Mouse (Mus musculus) embryonic facial prominence, embryonic 15.5 days (tissue): Measurements from ENCODE around the gene Enthd1. TPM values are rescaled to one million over a fixed set of nuclear protein-coding genes. Genes with fewer than 3 reads are reported as not detected.
"Not testable (repeated sequence)": the region's sequence is repeated elsewhere in the genome, so short reads cannot be mapped to it uniquely, and the experiment has no call there.

Experiments used
- ATAC-seq: fragments of 200-750 bp; cut with Nextera tagmentation; 2 replicates; pipeline ENCODE4 v1.8.0; 2017; ENCODE audit warnings: low read depth, moderate TSS enrichment; ENCODE audit not compliant: insufficient number of reproducible peaks, low FRiP score, low TSS enrichment
- H3K27ac ChIP-seq: fragments of 300-500 bp; sonication (generic); replicated peaks from 2 replicates; pipeline ENCODE4 v1.5.1; 2015; ENCODE audit warnings: mild to moderate bottlenecking, inconsistent platforms
- H3K27me3 ChIP-seq: fragments of 300-500 bp; sonication (generic); 2 replicates; pipeline ENCODE4 v1.6.1; 2015; ENCODE audit warnings: inconsistent platforms
- H3K36me3 ChIP-seq: fragments of 300-500 bp; sonication (generic); 2 replicates; pipeline ENCODE4 v1.6.1; 2015; ENCODE audit warnings: mild to moderate bottlenecking, inconsistent platforms
- H3K4me1 ChIP-seq: fragments of 300-500 bp; sonication (generic); 2 replicates; pipeline ENCODE4 v1.6.1; 2015; ENCODE audit warnings: inconsistent platforms
- H3K4me2 ChIP-seq: fragments of 300-500 bp; sonication (generic); replicated peaks from 2 replicates; pipeline ENCODE4 v1.6.1; 2015; ENCODE audit warnings: mild to moderate bottlenecking, inconsistent platforms
- H3K4me3 ChIP-seq: fragments of 300-500 bp; sonication (generic); replicated peaks from 2 replicates; pipeline ENCODE4 v1.5.1; 2015; ENCODE audit warnings: mild to moderate bottlenecking, inconsistent platforms
- H3K9ac ChIP-seq: fragments of 300-500 bp; sonication (generic); 2 replicates; pipeline ENCODE4 v1.6.1; 2015; ENCODE audit warnings: inconsistent platforms
- H3K9me3 ChIP-seq: fragments of 300-500 bp; sonication (generic); replicated peaks from 2 replicates; pipeline ENCODE4 v1.6.1; 2016; ENCODE audit warnings: inconsistent platforms
- WGBS: fragments of 180-500 bp; shearing (Covaris S2); methylation state at CpG from one replicate; pipeline ENCODE4 v1.1.7; 2015; 5-methylcytosine and 5-hydroxymethylcytosine counted together
- polyA plus RNA-seq: library from polyadenylated mRNA; unstranded; fragments of >200 nt; fragmentation: Nextera tagmentation; extraction: Ambion mirVana; gene quantifications from 2 replicates; pipeline ENCODE4 v1.2.1, GENCODE M21; 2015

Gene Enthd1
- polyA plus RNA-seq, 1 experiment from 2014 or later = not detected

GRCm38 (mm10) chr15:80592737-80593136 lies 27.8 kb upstream of the Enthd1 start:
- Histone ChIP-seq H3K36me3 (no peaks in the 10 kb centered on the region), H3K4me2 (no peak overlapping the region), H3K9me3 (no peaks in the 10 kb centered on the region), H3K9ac (no peak overlapping the region), H3K4me3 (no peak overlapping the region), H3K27ac (no peak overlapping the region), H3K4me1 (0 out of 2 replicates have a peak, but pooled peaks cover 11% of the 10 kb centered on the region), H3K27me3 (no peaks in the 10 kb centered on the region; the same call in 1 of the 2 replicates)
- no peak for ATAC-seq
- WGBS = 68% methylated on average over 6 of the region's 6 CpGs

GRCm38 (mm10) chr15:80590641-80591040 lies 25.7 kb upstream of the Enthd1 start:
- no peak overlapping the region for H3K4me2 ChIP-seq
- no peak overlapping the region for H3K4me3 ChIP-seq
- H3K4me1 ChIP-seq = 0 out of 2 replicates have a peak, but pooled peaks cover 4% of the 10 kb centered on the region
- no peak for ATAC-seq
- WGBS = 85% methylated on average over 5 of the region's 5 CpGs
- H3K36me3 ChIP-seq = no peaks in the 10 kb centered on the region
- no peak overlapping the region for H3K27ac ChIP-seq
- no peak overlapping the region for H3K9ac ChIP-seq
- no peaks in the 10 kb centered on the region for H3K9me3 ChIP-seq
- H3K27me3 ChIP-seq = no peaks in the 10 kb centered on the region; the same call in 1 of the 2 replicates

GRCm38 (mm10) chr15:80586296-80586695 lies 21.3 kb upstream of the Enthd1 start:
- no peak overlapping the region for H3K4me2 ChIP-seq
- H3K9me3 ChIP-seq = no peaks in the 10 kb centered on the region
- H3K9ac ChIP-seq = no peak overlapping the region
- H3K36me3 ChIP-seq = no peaks in the 10 kb centered on the region
- H3K4me1 ChIP-seq = no peaks in the 10 kb centered on the region
- no peak overlapping the region for H3K4me3 ChIP-seq
- 49% methylated on average over 4 of the region's 4 CpGs for WGBS
- no peak for ATAC-seq
- no peak overlapping the region for H3K27ac ChIP-seq
- peaks cover 6% of the 10 kb centered on the region; the same call in 1 of the 2 replicates for H3K27me3 ChIP-seq

- no peak overlapping the region for H3K27ac ChIP-seq
- WGBS = 60% methylated on average over 20 of the region's 20 CpGs
- H3K4me2 ChIP-seq = no peak overlapping the region
- H3K36me3 ChIP-seq = no peaks in the 10 kb centered on the region
- no peak overlapping the region for H3K9ac ChIP-seq
- H3K9me3 ChIP-seq = no peaks in the 10 kb centered on the region
- no peak overlapping the region for H3K4me3 ChIP-seq
- no peak for ATAC-seq
- H3K4me1 ChIP-seq = no peaks in the 10 kb centered on the region
- H3K27me3 ChIP-seq = peaks cover 15% of the 10 kb centered on the region
These were observed 17.9 kb upstream of the Enthd1 start for GRCm38 (mm10) chr15:80582581-80583495.

GRCm38 (mm10) chr15:80580585-80580984 lies 15.6 kb upstream of the Enthd1 start:
- not testable (repeated sequence) for H3K4me1 ChIP-seq, H3K9ac ChIP-seq, ATAC-seq, H3K9me3 ChIP-seq, H3K4me2 ChIP-seq, H3K4me3 ChIP-seq, H3K36me3 ChIP-seq, H3K27ac ChIP-seq
- peaks cover 33% of the 10 kb centered on the region for H3K27me3 ChIP-seq
- 59% methylated on average over 1 of the region's 1 CpGs for WGBS

- Histone ChIP-seq H3K4me1 (no peaks in the 10 kb centered on the region), H3K27ac (no peak overlapping the region), H3K9ac (no peak overlapping the region), H3K36me3 (no peaks in the 10 kb centered on the region), H3K27me3 (peaks cover 33% of the 10 kb centered on the region), H3K9me3 (no peaks in the 10 kb centered on the region), H3K4me3 (no peak overlapping the region), H3K4me2 (no peak overlapping the region)
- ATAC-seq = no peak
- 70% methylated on average over 3 of the region's 3 CpGs for WGBS
These were observed 14.2 kb upstream of the Enthd1 start for GRCm38 (mm10) chr15:80579121-80579520.

GRCm38 (mm10) chr15:80577166-80577960 lies 12.4 kb upstream of the Enthd1 start:
- Histone ChIP-seq H3K36me3 (no peaks in the 10 kb centered on the region), H3K27ac (no peak overlapping the region), H3K9me3 (no peaks in the 10 kb centered on the region), H3K4me1 (0 out of 2 replicates have a peak, but pooled peaks cover 3% of the 10 kb centered on the region), H3K9ac (no peak overlapping the region), H3K4me3 (no peak overlapping the region), H3K27me3 (peaks cover 28% of the 10 kb centered on the region), H3K4me2 (no peak overlapping the region)
- ATAC-seq = no peak
- 17% methylated on average over 22 of the region's 22 CpGs for WGBS

GRCm38 (mm10) chr15:80576415-80576994 lies 11.5 kb upstream of the Enthd1 start:
- 0 out of 2 replicates have a peak, but pooled peaks cover 7% of the 10 kb centered on the region for H3K4me1 ChIP-seq
- no peak overlapping the region for H3K9ac ChIP-seq
- H3K27ac ChIP-seq = no peak overlapping the region
- H3K27me3 ChIP-seq = peaks cover 27% of the 10 kb centered on the region
- H3K36me3 ChIP-seq = no peaks in the 10 kb centered on the region
- H3K4me2 ChIP-seq = no peak overlapping the region
- H3K4me3 ChIP-seq = no peak overlapping the region
- no peaks in the 10 kb centered on the region for H3K9me3 ChIP-seq
- 69% methylated on average over 11 of the region's 11 CpGs for WGBS
- ATAC-seq = no peak

- H3K27me3 ChIP-seq = peaks cover 27% of the 10 kb centered on the region
- H3K4me2 ChIP-seq = no peak overlapping the region
- H3K4me3 ChIP-seq = no peak overlapping the region
- H3K27ac ChIP-seq = no peak overlapping the region
- no peaks in the 10 kb centered on the region for H3K36me3 ChIP-seq
- 0 out of 2 replicates have a peak, but pooled peaks cover 7% of the 10 kb centered on the region for H3K4me1 ChIP-seq
- WGBS = 88% methylated on average over 13 of the region's 13 CpGs
- no peak for ATAC-seq
- H3K9ac ChIP-seq = no peak overlapping the region
- H3K9me3 ChIP-seq = no peaks in the 10 kb centered on the region
These were observed 10.9 kb upstream of the Enthd1 start for GRCm38 (mm10) chr15:80575817-80576370.

GRCm38 (mm10) chr15:80574211-80575040 lies 9.5 kb upstream of the Enthd1 start:
- peaks cover 23% of the 10 kb centered on the region for H3K27me3 ChIP-seq
- no peak overlapping the region for H3K4me3 ChIP-seq
- H3K9me3 ChIP-seq = no peaks in the 10 kb centered on the region
- H3K4me1 ChIP-seq = 0 out of 2 replicates have a peak, but pooled peaks cover 7% of the 10 kb centered on the region
- H3K36me3 ChIP-seq = no peaks in the 10 kb centered on the region
- ATAC-seq = no peak
- H3K27ac ChIP-seq = no peak overlapping the region
- no peak overlapping the region for H3K9ac ChIP-seq
- WGBS = 91% methylated on average over 17 of the region's 17 CpGs
- H3K4me2 ChIP-seq = no peak overlapping the region
